Mouse (Mus musculus): ENCODE results near the gene Dhx40.

- TF ChIP-seq CTCF (IDR thresholded peaks at IDR 0.05; ENCODE audit: borderline replicate concordance, extremely low read depth, insufficient read depth, insufficient read length) (no peak), POLR2A (IDR thresholded peaks at IDR 0.05; ENCODE audit: borderline replicate concordance, extremely low read depth, insufficient read depth, insufficient read length, poor library complexity, severe bottlenecking) (no peak)
These were observed 66.0 kb downstream of the Dhx40 start for GRCm38 (mm10) chr11:86741505-86741904.
